In genomic region chr5:120847067-120847466, GRCm38 (mm10) we compare ENCODE assay signal across 39 mouse cellular contexts. TPM values are rescaled to one million over a fixed set of nuclear protein-coding genes. Genes with fewer than 3 reads are reported as not detected.
"Had no signal": no experiment of that assay in that cellular context is flagged by ENCODE, and none has a peak within 500 bp of the region (broad histone marks: within the 10 kb centered on the region; RNA-seq: fewer than 3 reads in every experiment).

Gene Oas1f (plus strand): TSS chr5:120847367.

- H3K27me3 ChIP-seq: embryonic facial prominence, embryonic 12.5 days; embryonic facial prominence, embryonic 13.5 days; embryonic facial prominence, embryonic 15.5 days; forebrain, embryonic 12.5 days; forebrain, embryonic 13.5 days; forebrain, embryonic 15.5 days had no signal

- ATAC-seq: forebrain, embryonic 13.5 days; forebrain, embryonic 14.5 days; forebrain, embryonic 15.5 days; forebrain, embryonic 16.5 days; forebrain, postnatal 0 days had no signal

- DNase-seq: cerebellum, adult 2 months; cerebellum, adult 8-10 months; cerebellum, adult 9-10 months; cerebellum, adult 9-11 months; cerebellum, postnatal 10 days; cerebellum, postnatal 14 days; cerebellum, postnatal 25 days; cerebellum, postnatal 36 days; embryo, embryonic 11 days; forebrain, postnatal 0 days; gastrocnemius, adult 2 months; gastrocnemius, postnatal 10 days; gastrocnemius, postnatal 14 days; gastrocnemius, postnatal 25 days; gastrocnemius, postnatal 36 days; heart, adult 11 months; heart, adult 18-20 months; heart, adult 2 months had no signal

- H3K9ac ChIP-seq: embryonic facial prominence, embryonic 12.5 days; embryonic facial prominence, embryonic 13.5 days; embryonic facial prominence, embryonic 15.5 days; forebrain, embryonic 12.5 days; forebrain, embryonic 13.5 days; forebrain, embryonic 15.5 days; forebrain, postnatal 0 days had no signal

- H3K27ac ChIP-seq: embryonic facial prominence, embryonic 10.5 days; embryonic facial prominence, embryonic 12.5 days; embryonic facial prominence, embryonic 13.5 days; embryonic facial prominence, embryonic 15.5 days; forebrain, embryonic 10.5 days; forebrain, embryonic 12.5 days; forebrain, embryonic 13.5 days; forebrain, embryonic 15.5 days; gastrocnemius, adult 2 months; heart, adult 2 months had no signal

- H3K4me2 ChIP-seq: embryonic facial prominence, embryonic 12.5 days; embryonic facial prominence, embryonic 13.5 days; embryonic facial prominence, embryonic 15.5 days; forebrain, embryonic 12.5 days; forebrain, embryonic 13.5 days; forebrain, embryonic 15.5 days had no signal

- H3K4me1 ChIP-seq: embryonic facial prominence, embryonic 10.5 days; embryonic facial prominence, embryonic 12.5 days; forebrain, embryonic 10.5 days; forebrain, embryonic 12.5 days; forebrain, embryonic 13.5 days had no signal

- H3K36me3 ChIP-seq: embryonic facial prominence, embryonic 10.5 days; embryonic facial prominence, embryonic 12.5 days; embryonic facial prominence, embryonic 13.5 days; embryonic facial prominence, embryonic 15.5 days; forebrain, embryonic 10.5 days; forebrain, embryonic 12.5 days; forebrain, embryonic 15.5 days had no signal

- H3K4me3 ChIP-seq: embryonic facial prominence, embryonic 10.5 days; embryonic facial prominence, embryonic 12.5 days; embryonic facial prominence, embryonic 13.5 days; embryonic facial prominence, embryonic 15.5 days; erythroblast, embryonic 14.5 days; forebrain, embryonic 10.5 days; forebrain, embryonic 12.5 days; forebrain, embryonic 13.5 days; forebrain, embryonic 15.5 days; gastrocnemius, adult 2 months; heart, adult 2 months had no signal

- H3K9me3 ChIP-seq: embryonic facial prominence, embryonic 10.5 days; embryonic facial prominence, embryonic 12.5 days; embryonic facial prominence, embryonic 13.5 days; embryonic facial prominence, embryonic 15.5 days; forebrain, embryonic 10.5 days; forebrain, embryonic 12.5 days; forebrain, embryonic 13.5 days; forebrain, embryonic 15.5 days had no signal

RNA-seq across cellular contexts. Expression of gene Oas1f, which starts in this region (rescaled TPM):
- total RNA-seq: common myeloid progenitor, adult 5-6 weeks; forebrain, postnatal 0 days; gastrocnemius, adult 18-20 months; gastrocnemius, adult 2 months; gastrocnemius, adult 8-10 months; gastrocnemius, postnatal 10 days; gastrocnemius, postnatal 14 days; gastrocnemius, postnatal 25 days; gastrocnemius, postnatal 36 days; gastrocnemius, postnatal 4 days; granulocyte monocyte progenitor cell, adult 5-6 weeks; heart, adult 18-20 months; heart, adult 2 months had no signal
- polyA plus RNA-seq: cerebellum, adult 2 months; cortical plate, adult 2 months; embryonic facial prominence, embryonic 10.5 days; embryonic facial prominence, embryonic 11.5 days; embryonic facial prominence, embryonic 12.5 days; embryonic facial prominence, embryonic 13.5 days; erythroblast, embryonic 14.5 days; forebrain, embryonic 10.5 days; forebrain, embryonic 11.5 days; forebrain, embryonic 12.5 days; forebrain, embryonic 13.5 days; forebrain, embryonic 14.5 days; forebrain, embryonic 15.5 days; forebrain, embryonic 16.5 days; forebrain, postnatal 0 days; frontal cortex, adult 2 months; gonadal fat pad, adult 2 months; heart, adult 2 months had no signal
